Mouse (Mus musculus) kidney, postnatal 4 days (tissue): ENCODE measurements at regions not wholly inside any gene's neighbourhood (a gene's known extent, or its start where the extent isn't known, plus 50 kb on each side); places are given as distances from the start of the nearest gene placed in this dataset.
"Not testable (repeated sequence)": the region's sequence is repeated elsewhere in the genome, so short reads cannot be mapped to it uniquely, and the experiment has no call there.

Experiments
- DNase-seq, 2 experiments: peaks; one replicate each; pipeline ENCODE4 v3.0.0; 2021; ENCODE audit warnings: mixed read lengths in 2 of 2

DNA sequence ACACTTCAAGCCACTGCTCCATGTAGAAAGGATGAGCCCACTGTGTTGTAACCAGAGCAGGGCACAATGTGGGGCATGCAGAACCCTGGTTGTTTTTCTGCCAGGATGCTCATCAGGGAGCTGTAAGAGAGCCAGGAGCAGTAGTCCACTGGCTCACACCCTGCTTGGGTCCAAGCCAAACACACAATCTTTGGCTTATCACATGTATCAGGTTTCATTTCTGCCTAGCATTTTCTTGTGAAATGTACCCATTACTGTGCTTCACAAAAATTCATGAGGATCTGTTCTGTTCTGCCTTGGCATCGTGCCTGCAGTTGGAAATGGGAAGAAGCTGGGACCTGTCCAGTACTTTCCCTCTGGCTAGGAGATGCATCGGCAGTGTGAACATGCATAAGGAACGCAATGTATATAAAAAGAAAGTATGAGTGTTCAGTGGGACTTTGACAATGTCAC lies 491.6 kb upstream of the Igfbp3 start:
- DNase-seq: no peak

DNA sequence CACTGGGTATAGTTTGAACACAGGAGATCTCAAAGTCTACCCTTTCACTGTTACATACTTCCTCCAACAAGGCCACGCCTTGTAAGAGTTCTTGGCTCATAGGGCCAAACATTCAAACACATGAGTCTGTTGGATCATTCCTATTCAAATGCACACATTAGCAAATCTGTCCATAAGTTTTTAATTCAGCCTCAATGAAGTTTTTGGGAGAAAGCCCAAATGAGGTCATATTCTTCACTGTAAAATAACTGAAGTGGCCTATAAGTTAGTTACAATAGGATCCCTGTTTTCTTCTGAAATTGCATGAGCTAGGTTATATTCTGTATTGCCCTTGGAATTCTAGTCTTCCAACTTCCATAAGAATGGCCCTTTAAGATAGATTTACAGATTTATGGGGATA lies 483.9 kb upstream of the Igfbp3 start:
- no peak for DNase-seq

DNA sequence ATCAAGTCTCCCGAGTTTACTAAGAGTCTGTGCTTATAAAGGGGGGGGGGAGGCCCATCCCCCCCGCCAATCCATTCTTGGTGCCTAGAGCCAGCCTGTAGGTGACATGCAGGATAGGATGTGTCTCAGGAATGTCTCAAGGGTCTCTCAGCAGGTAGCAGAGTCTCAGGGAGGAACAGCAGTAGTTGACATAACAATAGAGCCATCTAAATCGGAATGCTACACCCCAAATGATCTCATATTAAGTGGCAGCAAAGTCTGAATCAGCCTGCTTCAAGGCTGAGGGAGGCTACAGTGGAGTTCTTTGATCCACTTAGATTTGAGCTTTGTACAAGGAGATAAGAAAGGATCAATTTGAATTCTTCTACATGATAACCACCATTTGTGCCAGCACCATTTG lies 476.0 kb upstream of the Igfbp3 start:
- DNase-seq: not testable (repeated sequence)

DNA sequence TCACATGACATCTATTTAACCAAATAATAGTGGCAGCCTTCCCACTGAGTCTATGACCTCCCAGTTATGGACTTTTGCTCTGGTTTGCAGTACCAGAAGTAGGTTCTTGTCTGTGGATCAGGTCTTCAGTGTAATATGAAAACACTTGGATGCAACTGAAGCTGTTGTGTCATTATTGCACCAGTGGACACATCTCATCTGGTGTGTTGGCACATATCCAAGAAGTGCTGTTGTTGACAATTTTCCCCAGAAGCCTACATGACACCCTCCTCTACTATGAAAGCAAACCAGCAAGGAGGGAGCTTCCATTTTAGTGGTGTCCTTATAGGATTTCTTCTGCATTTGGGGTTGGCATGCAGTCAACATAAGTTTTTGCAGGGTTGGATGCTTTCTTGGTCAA lies 459.1 kb upstream of the Igfbp3 start:
- DNase-seq: peak; percentile 24 to 31

DNA sequence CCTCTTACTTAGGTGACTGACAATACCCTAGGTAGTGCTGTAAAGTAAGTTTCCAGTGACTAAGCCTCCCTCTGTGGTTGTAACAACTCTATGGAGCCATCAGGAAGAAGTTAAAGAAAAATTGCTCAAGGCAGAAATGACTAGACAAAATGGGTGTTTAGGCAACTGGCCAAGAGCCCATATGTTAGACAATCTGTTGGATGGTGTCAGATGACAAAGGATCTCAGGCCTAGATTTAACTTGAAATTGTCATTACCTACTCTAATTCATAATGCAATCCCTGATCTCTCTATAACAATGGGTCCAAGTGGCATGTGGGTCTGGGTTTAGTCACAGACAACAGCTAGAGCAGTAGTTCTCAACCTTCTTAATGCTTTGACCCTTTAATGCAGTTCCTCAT lies 416.9 kb upstream of the Igfbp3 start:
- DNase-seq: no peak

DNA sequence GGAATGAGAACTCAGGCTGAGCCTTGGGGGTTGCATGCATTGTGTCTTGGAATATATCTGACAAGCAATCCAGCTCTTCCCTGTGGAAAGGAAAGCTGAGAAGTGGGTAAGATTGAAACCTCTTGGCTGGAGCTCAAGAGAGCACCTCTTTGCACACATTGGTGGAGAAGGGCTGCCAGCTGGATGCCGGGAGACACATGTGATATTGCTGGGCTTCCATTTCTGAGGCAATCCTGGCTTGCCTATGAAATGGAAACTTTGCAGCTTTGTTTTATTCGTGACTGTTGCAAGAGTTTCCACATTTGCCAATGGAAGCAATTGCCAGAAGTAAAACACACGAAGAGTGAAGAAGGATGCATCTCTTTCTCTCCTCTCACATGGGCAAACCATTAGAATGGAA lies 411.5 kb upstream of the Igfbp3 start:
- no peak for DNase-seq

DNA sequence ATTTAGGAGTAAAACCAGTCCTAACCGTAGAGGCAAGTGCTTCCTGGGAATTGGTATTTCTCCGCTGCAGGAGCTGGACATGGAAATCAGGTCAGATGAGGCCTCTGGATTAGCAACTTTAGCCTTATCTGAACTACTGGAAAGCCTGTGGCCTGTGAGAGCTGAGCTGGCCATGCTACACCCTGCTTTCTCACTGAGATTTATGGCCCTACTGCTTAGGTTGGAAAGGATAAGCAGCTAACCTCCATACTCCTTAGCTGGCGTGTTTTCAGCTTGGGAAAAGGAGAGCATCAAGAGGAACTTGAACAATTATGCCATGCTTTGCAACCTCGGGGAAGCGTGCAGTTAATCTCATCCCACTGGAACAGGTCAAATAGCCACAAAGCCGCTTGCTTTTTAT lies 406.6 kb upstream of the Igfbp3 start:
- DNase-seq: no peak

DNA sequence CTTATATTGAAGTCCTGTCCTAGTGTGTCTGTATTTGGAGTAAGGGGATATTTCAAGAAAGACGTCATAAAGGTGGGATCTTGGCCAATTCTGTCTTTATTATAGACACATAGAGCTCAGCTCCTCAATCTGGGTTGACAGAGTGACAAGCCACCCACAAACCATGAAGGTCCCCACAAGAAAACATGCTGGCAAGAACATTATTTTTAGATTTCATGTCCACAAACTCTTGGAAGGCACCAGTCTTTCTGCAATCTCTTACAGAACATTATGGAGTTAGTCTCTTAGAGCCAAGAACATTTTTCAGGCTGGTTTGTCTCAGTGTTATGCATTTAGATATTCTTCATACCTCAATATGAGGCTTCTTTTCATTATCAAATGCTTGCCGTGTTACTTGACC lies 397.0 kb upstream of the Igfbp3 start:
- DNase-seq: no peak

DNA sequence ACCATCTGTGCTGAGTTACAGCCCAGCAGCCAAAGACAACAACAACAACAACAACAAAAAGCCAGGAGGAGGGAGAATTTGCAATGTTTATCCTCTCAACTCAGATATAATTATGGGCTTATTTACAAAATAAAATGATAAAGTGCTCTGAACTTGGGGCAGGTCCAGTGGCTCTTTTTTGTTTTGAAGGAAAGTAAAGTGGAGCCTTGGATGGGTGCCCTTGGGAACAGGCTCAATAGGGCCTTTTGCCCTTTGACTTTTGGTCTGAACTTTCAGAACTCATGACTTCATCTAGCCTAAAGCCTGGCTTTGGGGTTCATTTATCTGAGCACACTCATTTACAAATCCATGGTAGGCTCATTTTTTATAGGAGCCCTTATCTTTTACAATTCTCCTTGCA lies 396.2 kb upstream of the Igfbp3 start:
- DNase-seq: peak; percentile 8 to 19

DNA sequence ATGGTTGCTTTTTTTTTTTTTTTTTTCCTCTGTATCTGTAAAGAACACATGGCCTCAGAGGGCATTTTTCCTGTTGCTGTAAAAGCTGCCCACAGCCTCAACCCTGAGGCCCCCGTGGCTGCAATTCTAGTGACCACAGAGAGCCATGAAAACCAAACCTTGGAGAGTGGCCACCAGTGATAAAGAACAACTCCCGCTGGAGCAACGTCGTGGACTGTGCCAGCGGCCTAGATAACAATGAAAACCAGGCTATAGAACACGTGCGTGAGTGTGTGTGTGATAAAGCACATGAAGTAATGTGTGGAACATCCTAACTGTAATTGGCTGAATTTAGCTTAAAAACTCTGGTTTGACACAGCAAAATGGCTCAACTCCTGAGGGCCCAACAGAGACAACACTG lies 392.9 kb upstream of the Igfbp3 start:
- DNase-seq: no peak

DNA sequence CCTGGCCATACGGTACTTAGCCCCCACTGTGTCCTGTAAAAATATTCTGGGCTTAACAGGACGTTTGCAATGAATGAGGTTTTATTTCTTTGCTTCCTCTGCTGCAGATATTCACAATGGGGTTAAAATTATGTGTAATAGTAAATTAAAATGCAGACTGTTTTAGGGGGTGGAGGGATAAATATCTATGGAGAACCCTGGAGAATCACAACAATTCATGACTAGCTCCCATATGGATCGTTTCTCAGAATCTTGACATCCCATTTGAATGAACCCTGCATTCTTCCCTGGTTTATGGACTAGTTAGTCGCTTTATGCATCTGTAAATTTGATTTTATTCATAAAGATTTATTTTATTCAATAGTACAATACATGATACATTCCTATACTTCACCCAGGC lies 378.3 kb upstream of the Igfbp3 start:
- DNase-seq: no peak

DNA sequence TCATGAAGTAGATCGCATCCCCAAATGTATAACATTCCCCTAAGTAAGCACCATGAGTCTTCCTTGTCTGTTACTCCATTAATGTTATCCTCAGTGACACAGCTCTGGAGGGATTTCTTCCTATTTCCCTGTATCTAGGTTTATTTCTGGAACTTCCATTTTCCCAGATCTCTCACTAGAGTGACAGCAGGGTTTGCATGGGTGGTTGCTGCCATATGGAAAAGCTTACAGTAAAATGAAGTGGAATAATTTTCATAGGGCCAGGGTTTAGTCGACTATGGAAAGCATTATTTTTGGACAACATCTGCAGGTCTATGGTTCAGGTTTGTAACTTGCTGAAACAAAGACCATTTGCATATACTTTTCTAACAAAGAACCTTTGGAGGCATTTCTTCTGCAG lies 369.6 kb upstream of the Igfbp3 start:
- no peak for DNase-seq

DNA sequence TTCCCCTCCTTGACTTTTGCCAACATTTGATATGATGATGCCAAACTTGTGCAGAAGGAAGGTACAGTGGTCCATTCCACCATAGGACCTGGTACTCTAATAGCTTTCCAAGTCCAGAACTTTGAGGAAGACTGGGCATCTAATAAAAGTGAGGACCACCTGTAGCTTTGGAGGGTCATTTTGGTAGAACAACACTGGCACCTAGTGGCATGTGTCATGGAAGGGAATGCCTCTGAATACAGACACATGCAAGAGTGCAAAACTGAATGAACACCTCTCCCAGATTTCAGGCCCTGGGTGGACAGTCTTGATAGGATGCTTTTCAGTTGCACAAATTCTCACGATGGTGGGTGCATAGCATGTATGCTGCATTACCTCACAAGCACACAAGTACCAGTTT lies 354.8 kb upstream of the Igfbp3 start:
- peak; percentile 41 to 44 for DNase-seq

DNA sequence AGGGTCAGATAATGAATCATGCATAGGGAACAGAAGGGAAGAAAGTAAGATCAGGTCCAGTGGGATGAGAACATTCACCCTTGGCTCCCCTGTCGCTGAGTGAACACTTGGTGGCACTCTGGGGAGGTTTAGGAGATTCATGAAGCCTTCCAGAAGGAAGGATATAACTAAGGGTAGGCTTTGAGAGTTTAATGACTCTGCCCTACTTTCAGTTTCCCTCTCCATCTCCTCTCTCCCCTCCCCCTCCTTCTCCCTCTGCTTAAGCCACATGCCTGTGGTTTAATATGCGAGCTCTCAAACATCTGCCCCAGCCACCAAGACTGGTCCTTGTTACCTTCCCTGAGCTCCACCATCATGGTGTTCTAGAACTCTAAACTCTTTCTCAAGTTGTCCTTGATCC lies 348.3 kb upstream of the Igfbp3 start:
- no peak for DNase-seq

DNA sequence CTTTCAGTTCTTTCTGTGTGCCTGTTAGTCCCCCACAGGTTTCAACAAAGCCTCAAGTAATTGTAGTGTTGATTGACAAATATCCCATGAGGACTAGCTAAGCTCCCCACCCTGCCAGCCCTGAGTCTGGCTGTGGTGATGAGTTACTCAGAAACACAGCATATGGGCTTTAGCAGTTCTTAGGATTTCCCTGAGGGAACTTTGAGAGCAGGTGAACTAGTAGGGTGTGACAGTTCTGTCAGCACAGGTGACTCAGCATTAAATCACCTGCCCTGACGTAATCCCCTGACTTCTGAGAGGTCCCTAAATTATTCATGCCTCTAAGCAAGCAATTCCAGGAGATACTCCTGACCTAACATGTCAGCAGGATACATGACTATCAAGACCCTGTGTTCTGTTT lies 347.7 kb upstream of the Igfbp3 start:
- DNase-seq: no peak

DNA sequence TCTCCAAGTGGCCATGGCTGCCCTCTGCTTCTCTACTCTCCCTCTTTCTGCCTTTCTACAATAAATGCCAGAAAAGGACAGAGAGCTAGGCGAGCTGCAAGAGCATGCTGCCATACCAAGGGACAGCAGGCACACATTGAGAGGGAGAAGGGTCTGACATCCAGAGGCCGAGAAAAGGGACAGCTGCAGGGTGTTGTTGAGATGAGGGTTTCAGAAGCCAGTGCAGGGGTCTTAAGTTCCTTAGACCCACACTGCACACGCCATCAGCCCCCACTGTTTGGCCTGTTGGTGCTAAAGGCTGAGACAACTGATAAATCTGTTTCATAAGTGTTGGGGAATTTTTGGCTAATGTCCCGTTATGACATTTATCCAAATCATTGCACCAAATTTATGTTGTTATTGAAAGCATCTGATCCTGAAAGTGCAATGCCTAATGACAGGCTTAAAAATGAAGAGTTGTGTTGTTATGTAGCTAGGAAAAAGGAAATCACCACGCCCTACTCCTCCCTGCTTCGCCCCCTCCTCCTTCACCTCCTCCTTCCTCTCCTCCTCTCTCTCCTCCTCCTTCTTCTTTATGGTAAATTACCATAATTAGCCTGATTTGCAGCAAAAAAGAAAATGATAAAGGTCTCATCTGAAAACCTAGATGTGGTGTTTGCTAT lies 342.0 kb upstream of the Igfbp3 start:
- DNase-seq: peak; percentile 8 to 19

DNA sequence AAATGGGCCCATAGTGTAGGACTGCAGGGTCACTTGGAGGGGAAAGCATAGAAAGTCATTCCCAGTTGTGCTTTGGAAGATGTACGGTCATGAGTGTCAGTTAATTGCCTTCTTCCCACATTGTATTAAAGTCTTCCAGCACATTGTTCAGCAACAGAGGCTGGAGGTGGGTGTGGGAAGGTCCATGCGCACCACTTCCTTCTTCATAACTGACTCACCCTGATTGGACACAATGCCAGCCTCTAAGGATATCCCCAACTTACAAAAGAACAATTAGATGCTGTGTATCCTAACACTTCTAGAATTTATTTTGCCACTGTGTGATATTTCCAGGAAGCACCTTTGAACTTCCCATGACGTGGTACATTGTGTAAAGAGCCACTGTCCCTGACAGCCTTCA lies 338.4 kb upstream of the Igfbp3 start:
- no peak for DNase-seq

DNA sequence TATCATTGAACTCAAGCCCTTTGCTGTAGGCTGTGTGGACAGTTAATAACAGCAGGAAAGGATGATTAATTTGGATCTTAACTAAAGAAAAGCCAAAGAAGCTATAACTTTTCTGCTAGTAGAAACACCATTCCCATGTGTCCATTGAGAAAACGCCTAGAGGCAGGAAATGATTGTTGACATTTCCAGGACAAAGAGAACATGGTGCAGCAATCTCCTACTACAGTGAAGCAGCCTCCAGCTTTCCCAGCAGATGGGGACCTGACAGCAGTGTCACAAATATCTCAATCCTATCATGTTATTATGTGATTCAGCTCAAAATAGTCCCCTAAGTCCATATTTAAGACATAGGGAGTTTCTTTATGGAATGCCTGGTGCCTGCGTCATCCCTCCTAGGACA lies 334.1 kb upstream of the Igfbp3 start:
- DNase-seq: peak in 1 of 2 experiments; percentile 28

DNA sequence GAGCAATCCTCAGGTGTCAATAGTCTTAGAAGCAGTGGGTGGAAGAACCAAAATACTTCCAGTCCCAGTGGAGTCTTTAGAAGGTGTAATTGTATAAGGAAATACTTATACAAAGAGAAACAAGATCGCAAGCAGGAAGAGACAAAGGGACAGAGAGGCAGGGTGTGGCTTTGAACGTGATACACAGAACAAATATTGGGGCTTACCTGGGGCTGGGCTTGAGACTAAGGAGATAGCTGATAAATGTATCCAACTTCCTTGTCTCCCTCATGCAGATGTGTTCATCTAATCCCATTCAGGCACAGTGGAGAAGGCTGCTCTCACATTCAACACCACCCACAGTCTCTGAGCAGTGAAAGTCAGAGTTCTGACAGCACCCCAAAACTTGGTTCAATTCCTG lies 331.9 kb upstream of the Igfbp3 start:
- no peak for DNase-seq

DNA sequence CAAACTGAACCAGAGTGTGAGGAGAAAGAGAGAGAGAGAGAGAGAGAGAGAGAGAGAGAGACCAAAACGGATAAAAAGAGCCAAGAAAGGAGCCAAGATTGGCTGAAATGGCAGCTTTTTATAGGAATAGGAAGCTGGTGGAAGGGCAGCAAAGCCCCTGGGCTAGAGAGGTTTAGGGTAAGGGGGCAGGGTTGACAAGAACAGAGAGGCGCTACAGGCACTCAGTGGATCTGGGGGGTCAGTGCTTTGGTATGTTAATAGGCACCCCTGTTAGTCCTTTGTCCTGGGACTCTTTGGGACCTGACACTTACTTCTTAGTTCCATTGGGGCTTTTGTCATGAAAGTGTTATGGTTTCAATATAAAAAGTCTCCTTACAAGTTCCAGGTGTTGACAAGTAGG lies 320.9 kb upstream of the Igfbp3 start:
- no peak for DNase-seq

DNA sequence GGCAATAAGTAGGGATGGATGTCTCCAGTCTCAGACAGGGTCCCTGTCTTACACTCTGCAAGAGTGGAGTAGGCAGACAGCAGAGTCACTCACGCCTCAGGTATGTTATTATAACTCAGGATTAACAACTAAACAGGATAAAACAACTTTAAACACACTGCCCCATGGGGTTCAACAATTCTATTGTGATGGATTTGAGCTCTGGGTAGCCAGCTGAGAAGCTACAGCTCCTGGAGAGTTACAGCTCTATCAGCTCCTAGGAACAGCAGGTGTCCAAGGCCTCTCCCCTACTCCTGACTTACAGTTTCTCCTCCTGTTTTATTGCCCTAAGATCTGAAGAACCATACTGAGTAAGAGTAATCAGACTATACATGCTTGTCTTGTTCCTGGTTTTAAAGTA lies 319.6 kb upstream of the Igfbp3 start:
- no peak for DNase-seq

DNA sequence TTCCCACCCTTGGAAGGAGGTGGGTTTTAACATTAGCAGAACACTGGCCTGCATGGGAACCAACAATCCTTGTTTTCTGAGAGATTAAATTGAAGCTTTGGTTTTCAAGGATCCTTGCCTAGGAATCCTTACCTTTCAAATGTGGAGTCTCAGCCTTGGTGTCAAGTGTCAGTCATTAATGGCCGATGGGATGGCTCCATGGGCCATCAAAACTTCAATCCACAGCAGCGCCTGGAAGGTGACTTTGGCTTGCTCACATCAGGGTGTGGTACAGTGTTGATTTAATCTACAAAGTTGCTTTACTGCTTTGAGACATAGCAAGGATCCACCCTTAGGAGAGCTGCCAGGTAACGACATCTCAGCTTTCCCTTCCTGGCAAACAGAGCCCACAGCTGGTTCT lies 318.1 kb upstream of the Igfbp3 start:
- DNase-seq: no peak

DNA sequence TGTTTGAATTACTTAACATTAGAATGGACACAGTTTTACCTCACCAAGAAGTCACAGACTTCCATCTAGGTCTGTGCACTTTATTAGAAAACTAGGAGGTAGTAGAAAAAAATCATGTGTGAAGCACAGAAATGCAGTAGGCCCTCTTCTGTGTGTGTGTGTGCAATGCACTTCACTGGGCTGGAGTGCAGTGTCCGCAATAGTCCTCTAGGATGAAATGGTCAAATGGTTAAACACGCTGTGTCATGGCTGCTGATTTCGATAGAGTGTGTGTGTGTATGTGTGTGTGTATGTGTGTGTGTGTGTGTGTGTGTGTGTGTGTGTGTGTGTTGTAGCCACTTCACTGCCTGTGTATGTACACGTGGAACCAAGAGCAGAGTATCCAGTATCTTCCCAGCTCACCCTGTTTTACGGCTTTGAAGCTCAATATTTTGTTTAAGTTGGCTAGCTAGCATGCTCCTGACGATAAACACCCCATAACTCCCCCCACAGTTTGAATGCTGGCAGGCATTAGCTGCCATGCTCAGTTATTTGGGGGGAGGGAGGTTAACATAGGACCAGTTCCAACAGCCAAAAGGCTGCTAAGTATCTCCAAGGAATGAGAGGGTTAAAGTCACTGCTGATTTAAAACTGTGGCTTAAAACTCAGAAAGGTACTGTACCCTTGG lies 316.9 kb upstream of the Igfbp3 start:
- DNase-seq: no peak

DNA sequence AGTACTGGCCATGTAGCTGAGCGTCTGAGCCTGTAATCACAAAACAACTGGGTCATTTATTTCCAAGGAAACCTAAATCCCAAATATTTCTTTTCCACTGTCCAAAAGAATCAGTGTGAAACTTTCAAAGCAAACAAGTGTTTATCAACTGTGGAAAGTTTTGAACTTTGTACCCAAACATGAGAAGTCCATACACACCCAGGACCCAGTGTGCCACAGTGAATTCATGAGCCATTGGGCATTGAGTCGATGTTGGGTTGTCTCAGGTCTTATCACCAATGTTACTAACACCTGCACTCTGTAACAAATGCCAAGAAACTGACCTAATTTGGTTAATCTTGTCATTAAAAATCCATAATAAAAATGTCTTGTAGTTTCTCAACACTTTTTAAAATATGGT lies 305.8 kb upstream of the Igfbp3 start:
- no peak for DNase-seq

DNA sequence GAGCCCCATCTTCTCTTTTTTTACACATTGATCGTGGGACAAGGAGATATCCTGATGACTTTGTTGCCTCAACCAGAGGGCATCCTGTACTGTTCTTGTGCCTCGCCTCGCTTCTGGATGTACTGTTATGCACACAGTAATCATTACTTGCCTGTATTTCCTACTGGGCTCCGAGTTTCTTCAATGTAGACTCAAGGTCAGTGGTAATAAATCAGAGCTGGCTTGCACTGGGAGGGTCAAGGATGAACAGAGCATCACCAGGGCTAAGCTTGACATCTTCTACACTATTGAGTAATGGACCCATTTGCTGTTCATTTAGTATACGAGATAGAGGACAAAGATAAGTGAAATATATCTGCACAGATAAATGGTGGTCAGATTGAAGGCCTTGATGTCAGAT lies 295.1 kb upstream of the Igfbp3 start:
- DNase-seq: no peak
